Mouse (Mus musculus): ENCODE results near the gene Xylt2. TPM values are rescaled to one million over a fixed set of nuclear protein-coding genes. Genes with fewer than 3 reads are reported as not detected.

The Xylt2 gene
- polyA plus RNA-seq, 1 experiment from 2014 or later: 14.4 TPM

- peak within 1 kb of the TSS; percentile 88 for H3K27ac ChIP-seq
- WGBS: 7% methylated on average over 41 of the region's 41 CpGs
- no peaks in the 10 kb centered on the region for H3K9me3 ChIP-seq
- DNase-seq (ENCODE audit: extremely low spot score, low spot score): peak; percentile 93
- H3K4me3 ChIP-seq: peak within 1 kb of the TSS; percentile 95
- H3K4me1 ChIP-seq: peaks cover 19% of the 10 kb centered on the region
- H3K27me3 ChIP-seq (ENCODE audit: poor library complexity, severe bottlenecking): no peaks in the 10 kb centered on the region
- peaks cover 32% of the 10 kb centered on the region for H3K36me3 ChIP-seq (replicated peaks)
Measured at GRCm38 (mm10) chr11:94629199-94629883, 48.0 kb downstream of the Xylt2 start, which contains the start of gene Lrrc59. Gene Lrrc59 (plus strand): TSS chr11:94629767.

DNA sequence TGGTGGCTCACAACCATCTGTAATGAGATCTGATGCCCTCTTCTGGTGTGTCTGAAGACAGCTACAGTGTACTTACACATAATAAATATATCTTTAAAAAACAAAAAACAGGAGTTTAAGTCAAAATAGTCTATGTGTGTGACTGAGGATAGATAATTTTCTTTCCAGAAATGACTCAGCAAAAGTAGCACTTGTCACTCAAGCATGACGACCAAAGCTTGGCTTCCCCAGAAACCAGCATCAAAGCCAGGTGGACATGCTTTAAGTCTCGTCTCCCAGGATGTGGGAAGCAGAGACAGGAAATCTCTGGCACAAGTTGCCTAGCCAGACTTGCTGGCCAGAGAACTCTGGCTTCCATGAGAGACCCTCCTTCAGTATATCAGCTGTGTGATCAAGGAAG, 55.2 kb downstream of the Xylt2 start:
- no peak for DNase-seq (ENCODE audit: extremely low spot score, low spot score)
- 81% methylated on average over 2 of the region's 2 CpGs for WGBS
- H3K27me3 ChIP-seq (ENCODE audit: poor library complexity, severe bottlenecking): no peaks in the 10 kb centered on the region

DNA sequence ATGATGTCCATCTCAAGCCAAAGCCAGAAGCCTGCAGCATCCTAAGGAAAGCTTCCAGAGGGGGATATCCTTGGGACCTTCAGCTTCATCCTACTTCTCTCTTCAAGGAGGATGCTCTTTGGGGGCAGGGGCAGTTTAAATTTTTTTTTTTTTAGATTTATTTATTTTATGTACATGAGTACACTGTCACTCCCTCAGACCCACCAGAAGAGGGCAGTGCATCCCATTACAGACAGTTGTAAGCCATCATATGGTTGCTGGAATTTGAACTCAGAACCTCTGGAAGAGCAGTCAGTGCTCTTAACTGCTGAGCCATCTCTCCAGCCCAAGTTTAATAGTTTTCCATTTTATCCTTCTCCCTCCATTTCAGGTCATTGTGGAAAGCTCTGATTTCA, 55.9 kb downstream of the Xylt2 start:
- Histone ChIP-seq H3K4me3 (no peak overlapping the region), H3K4me1 (no peaks in the 10 kb centered on the region), H3K27me3 (ENCODE audit: poor library complexity, severe bottlenecking) (no peaks in the 10 kb centered on the region), H3K9me3 (no peaks in the 10 kb centered on the region), H3K36me3 (replicated peaks) (no peaks in the 10 kb centered on the region), H3K27ac (no peak overlapping the region)
- no peak for DNase-seq (ENCODE audit: extremely low spot score, low spot score)

More for the DNA sequence above, 55.2 kb downstream of the Xylt2 start:
- Histone ChIP-seq H3K9me3 (no peaks in the 10 kb centered on the region), H3K4me3 (no peak overlapping the region), H3K27ac (no peak overlapping the region), H3K4me1 (no peaks in the 10 kb centered on the region), H3K36me3 (replicated peaks) (no peaks in the 10 kb centered on the region)

DNA sequence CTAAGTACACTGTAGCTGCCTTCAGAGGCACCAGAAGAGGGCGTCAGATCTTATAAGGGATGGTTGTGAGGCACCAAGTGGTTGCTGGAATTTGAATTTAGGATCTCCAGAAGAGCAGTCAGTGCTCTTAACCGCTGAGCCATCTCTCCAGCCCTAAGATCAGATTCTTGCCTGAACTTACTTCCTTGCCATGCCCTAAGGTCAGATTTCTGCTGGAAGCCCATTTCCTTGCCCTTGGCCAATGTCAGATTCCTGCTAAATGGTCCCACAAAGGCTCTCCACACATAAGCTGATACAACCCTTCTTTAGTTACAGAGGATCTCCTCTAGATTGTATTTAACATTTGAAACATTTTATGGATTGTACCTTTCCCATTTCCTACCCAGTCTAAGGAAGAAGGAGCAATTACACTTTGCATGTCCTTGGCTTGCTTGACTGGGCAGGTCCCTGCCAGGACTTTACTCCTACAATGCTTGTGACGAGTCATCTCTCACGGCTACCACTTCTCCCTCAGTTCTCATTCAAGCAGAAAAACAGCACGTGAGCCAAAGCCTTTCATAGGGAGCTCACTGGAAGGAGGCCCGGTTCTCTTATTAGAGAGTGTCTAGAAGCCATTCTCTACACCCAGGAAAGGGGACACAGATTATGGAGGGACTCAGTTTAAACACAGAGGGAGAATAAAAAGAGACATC, 56.4 kb downstream of the Xylt2 start:
- Histone ChIP-seq H3K4me3 (no peak overlapping the region), H3K4me1 (no peaks in the 10 kb centered on the region), H3K27me3 (ENCODE audit: poor library complexity, severe bottlenecking) (0 out of 2 replicates have a peak, but pooled peaks cover 4% of the 10 kb centered on the region), H3K27ac (no peak overlapping the region), H3K9me3 (no peaks in the 10 kb centered on the region), H3K36me3 (replicated peaks) (no peaks in the 10 kb centered on the region)
- 63% methylated on average over 6 of the region's 6 CpGs for WGBS
- no peak for DNase-seq (ENCODE audit: extremely low spot score, low spot score)

GRCm38 (mm10) chr11:94617646-94618045, 59.7 kb downstream of the Xylt2 start:
- Histone ChIP-seq H3K36me3 (replicated peaks) (no peaks in the 10 kb centered on the region), H3K27ac (no peak overlapping the region), H3K4me3 (no peak overlapping the region), H3K4me1 (peaks cover 4% of the 10 kb centered on the region; the same call in 1 of the 2 replicates), H3K27me3 (ENCODE audit: poor library complexity, severe bottlenecking) (peaks cover 12% of the 10 kb centered on the region; the same call in 1 of the 2 replicates), H3K9me3 (no peaks in the 10 kb centered on the region)
- 89% methylated on average over 2 of the region's 2 CpGs for WGBS
- DNase-seq (ENCODE audit: extremely low spot score, low spot score): no peak

- DNase-seq (ENCODE audit: extremely low spot score, low spot score): no peak
- Histone ChIP-seq H3K4me3 (no peak overlapping the region), H3K36me3 (replicated peaks) (no peaks in the 10 kb centered on the region), H3K27ac (no peak overlapping the region), H3K9me3 (no peaks in the 10 kb centered on the region), H3K4me1 (peaks cover 4% of the 10 kb centered on the region; the same call in 1 of the 2 replicates), H3K27me3 (ENCODE audit: poor library complexity, severe bottlenecking) (peaks cover 12% of the 10 kb centered on the region; the same call in 1 of the 2 replicates)
- 25% methylated on average over 4 of the region's 4 CpGs for WGBS
Measured at GRCm38 (mm10) chr11:94615494-94615893, 61.8 kb downstream of the Xylt2 start.

- peaks cover 4% of the 10 kb centered on the region; the same call in 1 of the 2 replicates for H3K4me1 ChIP-seq
- H3K9me3 ChIP-seq: no peaks in the 10 kb centered on the region
- 88% methylated on average over 4 of the region's 4 CpGs for WGBS
- H3K27me3 ChIP-seq (ENCODE audit: poor library complexity, severe bottlenecking): peaks cover 12% of the 10 kb centered on the region; the same call in 1 of the 2 replicates
- H3K36me3 ChIP-seq (replicated peaks): no peaks in the 10 kb centered on the region
- H3K4me3 ChIP-seq: no peak overlapping the region
- DNase-seq (ENCODE audit: extremely low spot score, low spot score): no peak
- no peak overlapping the region for H3K27ac ChIP-seq
Measured at GRCm38 (mm10) chr11:94614603-94615002, 62.7 kb downstream of the Xylt2 start.

Other genes starting within 250 kb of the Xylt2 start
- 7.0 and 8.3 TPM in 2 replicates for gene Cacna1g, start 203.3 kb downstream of the Xylt2 start, polyA plus RNA-seq (2016; fragmentation: Nextera tagmentation; extraction: Ambion mirVana)
- not detected in 2 replicates for gene Spata20, start 191.3 kb downstream of the Xylt2 start, polyA plus RNA-seq (2016; fragmentation: Nextera tagmentation; extraction: Ambion mirVana)
- gene Epn3, start 177.5 kb downstream of the Xylt2 start, polyA plus RNA-seq (2016; fragmentation: Nextera tagmentation; extraction: Ambion mirVana): 1.6 and 2.0 TPM in 2 replicates
- 3.4 and 4.5 TPM in 2 replicates for gene Mycbpap, start 155.8 kb downstream of the Xylt2 start, polyA plus RNA-seq (2016; fragmentation: Nextera tagmentation; extraction: Ambion mirVana)
- gene Rsad1, start 128.3 kb downstream of the Xylt2 start, polyA plus RNA-seq (2016; fragmentation: Nextera tagmentation; extraction: Ambion mirVana): 3.7 and 5.6 TPM in 2 replicates
- gene Chad, start 112.5 kb downstream of the Xylt2 start, polyA plus RNA-seq (2016; fragmentation: Nextera tagmentation; extraction: Ambion mirVana): 0.09 and 0.21 TPM in 2 replicates
- gene Acsf2, start 75.6 kb downstream of the Xylt2 start, polyA plus RNA-seq (2016; fragmentation: Nextera tagmentation; extraction: Ambion mirVana): 3.7 TPM in 2 replicates
- 283 and 286 TPM in 2 replicates for gene Lrrc59, start 47.7 kb downstream of the Xylt2 start, polyA plus RNA-seq (2016; fragmentation: Nextera tagmentation; extraction: Ambion mirVana)
- 135 and 142 TPM in 2 replicates for gene Mrpl27, start 23.7 kb downstream of the Xylt2 start, polyA plus RNA-seq (2016; fragmentation: Nextera tagmentation; extraction: Ambion mirVana)
- gene Eme1, start 23.6 kb downstream of the Xylt2 start, polyA plus RNA-seq (2016; fragmentation: Nextera tagmentation; extraction: Ambion mirVana): 69.6 and 79.1 TPM in 2 replicates
- not detected in 2 replicates for gene Gm11541, start 27.0 kb upstream of the Xylt2 start, polyA plus RNA-seq (2016; fragmentation: Nextera tagmentation; extraction: Ambion mirVana)
- 0.20 and 0.26 TPM in 2 replicates for gene Cdc34b, start 64.3 kb upstream of the Xylt2 start, polyA plus RNA-seq (2016; fragmentation: Nextera tagmentation; extraction: Ambion mirVana)
- not detected in 2 replicates for gene Tmem92, start 105.2 kb upstream of the Xylt2 start, polyA plus RNA-seq (2016; fragmentation: Nextera tagmentation; extraction: Ambion mirVana)